Mouse (Mus musculus): ENCODE data around the gene Gm6502. TPM values are rescaled to one million over a fixed set of nuclear protein-coding genes. Genes with fewer than 3 reads are reported as not detected.
"Not testable (repeated sequence)": the region's sequence is repeated elsewhere in the genome, so short reads cannot be mapped to it uniquely, and the experiment has no call there.

Gene Gm6502
- polyA plus RNA-seq (2016; fragmentation: Nextera tagmentation; extraction: Ambion mirVana) = not detected in 2 replicates

DNA sequence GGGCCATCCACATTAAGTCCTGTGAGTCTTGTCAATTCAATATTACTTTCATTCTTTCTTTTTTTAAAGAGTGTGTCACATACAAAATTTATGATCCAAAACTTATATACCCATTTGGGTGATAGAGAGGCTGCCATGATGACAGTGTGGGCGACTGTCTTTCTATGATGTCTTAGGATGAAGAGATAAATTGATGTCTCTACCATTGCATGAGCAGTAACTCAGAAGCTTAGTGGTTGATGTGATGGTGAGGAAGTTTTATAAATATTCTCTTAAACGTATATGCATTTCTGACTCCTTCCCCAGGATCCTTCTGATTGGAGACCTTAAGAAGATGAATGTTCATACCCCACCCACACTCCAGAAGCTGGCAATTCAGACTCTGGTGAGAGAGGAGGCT, at the start of gene Gm6502:
Gene Gm6502 (plus strand): TSS at position 301 of the 400 bp plus-strand sequence.
- H3K9me3 ChIP-seq; DNase-seq (ENCODE audit: low spot score); H3K27ac ChIP-seq; H3K4me1 ChIP-seq (replicated peaks); H3K27me3 ChIP-seq (ENCODE audit: insufficient read depth, poor library complexity, severe bottlenecking); H3K36me3 ChIP-seq; H3K4me3 ChIP-seq: not testable (repeated sequence)
- no CpG with 5 or more reads among the region's 2 CpGs for WGBS

DNA sequence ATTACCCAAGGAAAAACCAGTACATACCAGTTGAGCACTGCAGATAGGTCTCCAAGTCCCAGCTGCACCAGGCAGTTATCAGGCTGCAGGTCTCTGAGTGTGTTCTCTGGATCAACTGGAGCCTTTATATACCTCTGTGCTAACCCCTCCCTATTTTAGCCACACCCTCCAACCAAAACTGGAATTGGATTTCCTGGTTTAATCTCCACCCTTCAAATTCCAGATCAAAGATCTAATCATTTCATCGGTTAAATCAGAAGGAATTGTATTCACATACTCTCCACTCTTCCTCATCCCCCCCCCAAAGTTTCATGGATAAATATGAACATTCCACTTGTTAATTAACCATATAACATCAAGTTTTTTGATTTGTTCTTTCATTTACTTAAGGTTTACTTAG, 7.5 kb upstream of the Gm6502 start, which contains the start of gene A430089I19Rik:
Gene A430089I19Rik (minus strand): TSS at position 101 of the 400 bp plus-strand sequence.
- not testable (repeated sequence) for H3K4me3 ChIP-seq; H3K27ac ChIP-seq; H3K9me3 ChIP-seq; DNase-seq (ENCODE audit: low spot score); H3K27me3 ChIP-seq (ENCODE audit: insufficient read depth, poor library complexity, severe bottlenecking); H3K4me1 ChIP-seq (replicated peaks); H3K36me3 ChIP-seq
- WGBS = 90% methylated on average over 1 of the region's 1 CpGs

DNA sequence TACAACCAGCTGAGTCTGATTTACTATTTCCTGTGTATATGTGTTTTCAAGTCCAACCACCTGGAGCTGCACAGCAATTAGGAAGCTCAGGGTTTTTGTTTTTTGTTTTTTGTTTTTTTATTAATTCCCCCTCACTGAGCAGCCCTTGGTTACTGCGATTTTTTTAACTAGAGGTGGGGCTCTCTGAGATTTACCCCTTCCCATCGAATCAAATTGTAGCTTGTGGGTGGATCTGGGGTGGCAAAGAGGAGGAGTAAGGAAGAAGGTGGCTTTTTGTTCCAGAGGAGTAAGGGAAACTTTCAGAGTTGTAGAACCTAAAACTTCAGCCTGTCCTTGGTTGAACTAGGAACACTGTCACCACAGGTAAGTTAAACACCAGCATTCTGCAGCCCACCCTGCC, 25.2 kb downstream of the Gm6502 start, which contains the start of gene AA792892:
Gene AA792892 (plus strand): TSS at position 301 of the 400 bp plus-strand sequence.
- WGBS = no CpG with 5 or more reads among the region's 2 CpGs
- H3K4me3 ChIP-seq; H3K36me3 ChIP-seq; H3K27me3 ChIP-seq (ENCODE audit: insufficient read depth, poor library complexity, severe bottlenecking); DNase-seq (ENCODE audit: low spot score); H3K27ac ChIP-seq; H3K9me3 ChIP-seq; H3K4me1 ChIP-seq (replicated peaks): not testable (repeated sequence)

Other genes starting within 250 kb of the Gm6502 start
- not detected in 2 replicates for gene BC061212, start 243.9 kb upstream of the Gm6502 start, polyA plus RNA-seq (2016; fragmentation: Nextera tagmentation; extraction: Ambion mirVana)
- not detected in 2 replicates for gene Gm6351, start 238.1 kb upstream of the Gm6502 start, polyA plus RNA-seq (2016; fragmentation: Nextera tagmentation; extraction: Ambion mirVana)
- not detected in 2 replicates for gene Gm3106, start 96.4 kb upstream of the Gm6502 start, polyA plus RNA-seq (2016; fragmentation: Nextera tagmentation; extraction: Ambion mirVana)
- not detected in 2 replicates for gene A430089I19Rik, start 7.6 kb upstream of the Gm6502 start, polyA plus RNA-seq (2016; fragmentation: Nextera tagmentation; extraction: Ambion mirVana)
- not detected in 2 replicates for gene AA792892, start 25.3 kb downstream of the Gm6502 start, polyA plus RNA-seq (2016; fragmentation: Nextera tagmentation; extraction: Ambion mirVana)
- gene Gm7682, start 131.3 kb downstream of the Gm6502 start, polyA plus RNA-seq (2016; fragmentation: Nextera tagmentation; extraction: Ambion mirVana) = not detected in 2 replicates
- gene Gm3139, start 211.9 kb downstream of the Gm6502 start, polyA plus RNA-seq (2016; fragmentation: Nextera tagmentation; extraction: Ambion mirVana) = not detected in 2 replicates